Mouse (Mus musculus) liver (tissue): Measurements from ENCODE around the gene Panx2.

ENCODE experiments used
- DNase-seq: peaks from one replicate; pipeline ENCODE4 v3.0.0-alpha.2; 2020; ENCODE audit warnings: mixed read lengths

Gene Panx2

DNA sequence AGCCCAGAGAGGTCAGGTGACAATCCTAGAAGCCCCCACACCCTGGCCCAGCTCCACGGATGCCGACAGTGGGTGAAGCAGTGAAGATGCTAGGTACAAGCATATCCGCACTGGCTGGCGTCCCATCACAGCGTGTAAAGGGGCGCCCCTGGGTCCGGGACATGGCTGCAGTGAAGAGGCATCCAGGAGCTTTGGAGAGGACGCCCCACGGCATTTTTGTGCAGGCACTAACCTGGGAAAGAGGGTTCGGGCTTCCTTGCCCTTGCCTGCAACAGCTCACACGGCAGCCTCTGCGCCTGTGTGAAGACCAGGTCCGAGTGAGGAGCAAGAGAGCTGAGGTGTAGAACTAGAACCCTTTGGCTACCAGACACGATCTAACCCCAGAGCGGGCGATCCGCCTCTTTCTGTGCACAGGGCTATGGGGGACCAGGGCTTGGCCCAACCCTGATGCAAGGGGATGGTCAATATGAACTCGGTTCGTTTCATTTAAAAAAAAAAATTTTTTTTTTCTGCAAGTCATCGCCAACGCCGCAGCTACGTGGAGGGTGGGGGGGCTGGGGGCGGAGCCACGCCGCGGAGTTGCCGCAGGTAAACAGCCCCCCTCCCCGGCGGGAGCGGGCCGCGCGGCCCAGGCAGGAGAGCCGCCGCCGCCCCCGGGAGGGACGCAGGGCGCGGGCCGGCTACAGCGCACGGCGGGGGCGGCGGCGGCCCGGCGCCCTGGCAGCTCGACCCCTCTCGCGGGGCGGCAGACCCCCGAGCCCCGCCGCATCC lies at the start of gene Panx2:
Gene Panx2 (plus strand): TSS at position 574 of the 771 bp plus-strand sequence.
- DNase-seq = no peak

DNA sequence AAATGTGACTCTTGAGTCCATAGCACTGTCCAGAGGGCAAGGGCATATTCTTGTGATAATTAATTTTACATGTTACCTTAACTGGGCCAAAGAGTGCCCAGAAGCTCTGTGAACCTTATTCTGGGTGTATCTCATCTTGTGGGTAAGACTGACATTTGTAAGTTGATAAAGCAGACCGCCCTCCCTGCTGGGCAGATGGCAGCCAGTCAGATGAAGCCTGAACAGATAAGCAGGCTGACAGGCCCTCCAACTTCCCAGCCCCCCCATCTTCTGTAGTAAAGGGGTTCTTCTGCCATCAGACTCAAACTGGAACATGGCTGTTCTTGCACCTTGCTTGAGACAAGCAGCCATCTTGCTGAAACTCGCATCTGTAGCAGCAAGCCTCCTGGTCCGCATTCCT lies 42.8 kb upstream of the Panx2 start:
- DNase-seq = no peak

DNA sequence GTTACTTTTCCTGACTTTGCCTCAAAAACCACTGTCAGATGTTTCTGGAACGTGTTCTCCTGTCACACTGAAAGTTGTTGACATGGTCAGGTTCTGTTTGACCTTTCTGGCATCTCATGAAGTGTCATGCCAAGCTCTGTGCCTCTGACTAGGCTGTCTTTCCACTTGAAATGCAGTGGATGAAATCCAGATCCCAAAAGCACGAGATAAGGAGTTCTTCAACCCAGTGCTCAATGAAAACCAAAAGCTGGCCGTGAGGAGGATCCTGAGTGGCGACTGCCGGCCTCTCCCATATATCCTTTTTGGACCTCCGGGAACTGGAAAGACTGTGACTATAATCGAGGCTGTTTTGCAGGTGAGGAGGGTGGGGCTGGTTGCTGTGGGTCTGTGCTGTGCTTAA lies 39.4 kb upstream of the Panx2 start:
- no peak for DNase-seq

DNA sequence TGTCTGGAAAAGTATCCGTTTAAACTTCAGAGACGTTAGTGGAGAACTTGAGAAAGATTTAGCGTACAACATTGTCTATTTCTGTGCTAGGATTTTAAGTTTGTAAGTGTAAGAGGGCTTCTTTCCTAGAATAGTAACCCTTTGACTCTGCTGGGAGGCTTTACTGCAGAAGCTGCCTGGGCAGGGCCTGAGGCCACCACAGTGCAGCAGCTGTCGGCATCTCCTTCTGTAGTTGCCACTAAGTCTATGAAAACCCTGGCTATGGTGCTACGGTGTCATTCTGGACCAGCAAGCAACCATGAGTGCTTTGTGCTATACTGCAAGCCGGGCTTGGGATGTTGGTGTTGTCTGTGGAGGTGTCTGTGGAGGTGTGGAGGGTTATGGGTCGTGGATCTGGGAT lies 39.0 kb upstream of the Panx2 start:
- no peak for DNase-seq

DNA sequence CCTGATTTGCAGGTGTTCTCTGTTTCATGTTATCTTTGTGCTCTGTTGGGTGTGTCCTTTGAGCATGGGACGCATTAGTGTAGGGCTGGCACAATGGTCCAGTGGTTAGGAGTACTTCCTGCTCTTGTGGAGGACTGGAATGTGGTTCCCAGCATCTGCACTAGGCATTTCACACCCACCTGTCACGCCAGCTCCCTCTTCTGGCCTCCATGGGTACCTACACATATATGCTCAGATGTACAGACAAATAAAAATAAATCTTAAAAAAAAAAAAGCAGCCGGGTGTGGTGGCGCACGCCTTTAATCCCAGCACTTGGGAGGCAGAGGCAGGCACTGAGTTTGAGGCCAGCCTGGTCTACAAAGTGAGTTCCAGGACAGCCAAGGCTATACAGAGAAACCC lies 15.2 kb upstream of the Panx2 start:
- DNase-seq = no peak

DNA sequence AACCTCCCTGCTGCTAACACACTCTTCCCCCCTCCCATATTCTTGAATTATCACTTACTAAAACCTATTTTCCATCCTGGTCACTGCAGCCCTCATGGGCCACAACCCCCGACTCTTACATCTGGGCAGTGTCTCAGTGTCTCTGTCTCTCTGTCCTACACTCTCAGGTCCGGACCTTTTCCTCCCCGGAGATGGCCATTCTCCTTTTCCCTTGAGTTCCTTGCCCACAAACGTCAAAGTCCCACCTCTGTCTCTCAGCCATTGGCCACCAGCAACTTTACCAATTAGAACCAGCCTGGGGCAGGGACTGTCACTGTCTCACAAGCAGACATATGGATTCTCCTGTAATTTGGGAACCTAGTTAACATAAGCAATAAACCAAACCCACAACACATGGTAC lies 13.2 kb upstream of the Panx2 start:
- no peak for DNase-seq

DNA sequence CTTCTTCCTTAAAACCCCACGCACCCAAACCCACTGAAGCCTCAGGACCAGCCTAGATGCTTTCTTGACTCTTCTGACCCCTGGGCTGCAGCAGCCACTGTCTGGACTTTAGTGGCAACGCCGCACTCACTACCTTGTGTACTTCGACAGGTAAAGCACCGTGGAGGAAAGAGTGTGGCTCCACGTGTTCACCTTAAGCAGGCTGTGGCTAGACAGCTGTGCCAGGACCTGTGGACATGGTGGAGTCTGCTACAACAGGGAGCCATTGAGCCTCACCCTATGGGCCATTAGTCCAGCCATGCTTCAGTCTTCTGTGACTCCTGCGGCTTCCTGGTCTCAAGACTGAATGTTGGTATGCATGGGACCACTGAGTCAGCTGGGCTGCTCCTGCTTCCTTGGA lies 4.9 kb upstream of the Panx2 start:
- no peak for DNase-seq

DNA sequence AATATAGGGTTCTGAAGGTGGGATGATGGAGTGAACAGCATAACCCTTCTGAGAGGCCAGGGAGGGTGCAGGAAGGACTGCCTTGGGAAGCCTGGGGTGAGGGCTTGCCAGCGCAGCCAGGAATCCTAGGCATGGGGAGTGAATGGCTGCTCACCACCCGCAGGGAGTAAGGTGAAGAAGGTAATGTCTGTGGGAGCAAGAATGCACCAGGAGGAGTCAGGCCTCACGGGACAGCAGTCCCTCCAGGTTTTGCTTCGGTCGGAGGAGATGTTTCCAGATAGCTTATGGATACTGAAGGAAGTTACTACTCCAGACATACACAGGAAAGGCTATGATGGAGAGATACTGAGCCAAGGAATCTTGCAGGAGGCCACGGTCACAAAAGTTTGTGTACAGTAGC lies 798 bp upstream of the Panx2 start:
- no peak for DNase-seq

DNA sequence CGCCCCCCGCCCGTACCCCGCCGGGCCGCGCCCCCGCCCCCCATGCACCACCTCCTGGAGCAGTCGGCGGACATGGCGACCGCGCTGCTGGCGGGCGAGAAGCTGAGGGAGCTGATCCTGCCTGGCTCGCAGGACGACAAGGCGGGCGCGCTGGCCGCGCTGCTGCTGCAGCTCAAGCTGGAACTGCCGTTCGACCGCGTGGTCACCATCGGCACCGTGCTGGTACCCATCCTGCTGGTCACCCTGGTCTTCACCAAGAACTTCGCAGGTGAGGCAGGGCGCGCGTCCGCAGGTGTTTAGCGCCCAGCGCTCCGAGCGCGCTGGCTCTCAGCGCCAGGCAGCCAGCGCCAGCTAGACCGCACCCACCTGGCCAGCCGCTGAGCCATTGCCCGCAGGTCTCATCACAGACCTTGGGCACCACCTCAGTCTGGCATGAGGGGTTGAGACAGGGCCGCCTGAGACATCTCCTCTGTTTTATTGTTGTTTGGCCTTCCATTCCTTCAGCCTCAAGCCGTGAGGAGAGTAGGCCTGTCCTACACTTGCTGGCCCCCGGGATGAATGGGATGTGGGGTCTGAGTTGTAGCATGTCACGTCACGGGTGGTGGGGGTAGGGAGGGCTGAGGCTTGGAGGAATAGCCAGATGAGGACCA lies 623 bp downstream of the Panx2 start:
- DNase-seq = no peak

DNA sequence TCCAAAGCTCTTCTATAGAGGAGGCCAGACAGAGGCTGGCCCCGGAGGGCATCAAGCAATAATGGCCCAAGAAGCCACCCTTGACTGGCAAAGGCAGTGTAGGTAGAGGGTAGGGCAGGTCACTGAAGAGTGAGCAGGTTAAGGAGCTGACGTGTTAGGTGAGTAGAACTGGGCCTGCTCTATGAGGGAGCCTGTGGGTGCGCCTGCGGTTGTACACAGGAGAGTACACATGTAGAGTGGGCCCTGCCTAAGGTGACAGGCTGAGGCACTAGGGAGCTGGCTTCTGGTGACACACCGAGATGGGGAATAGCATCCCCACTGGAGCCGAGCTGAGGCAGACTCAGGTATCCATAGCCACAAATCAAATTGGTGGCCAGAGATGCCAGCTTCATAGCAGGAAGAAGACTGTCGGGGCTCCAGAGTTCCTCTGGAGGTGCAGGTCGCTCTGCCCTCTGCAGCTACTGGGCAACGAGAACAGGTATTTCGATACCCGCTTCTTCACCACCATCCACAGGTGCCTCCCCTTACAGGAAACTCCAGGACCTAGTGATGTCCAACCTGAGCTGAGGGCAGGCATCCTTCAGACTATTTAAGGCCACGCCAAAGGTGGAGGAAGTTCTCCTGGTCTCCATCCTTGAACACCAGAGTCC lies 1.4 kb downstream of the Panx2 start:
- no peak for DNase-seq

DNA sequence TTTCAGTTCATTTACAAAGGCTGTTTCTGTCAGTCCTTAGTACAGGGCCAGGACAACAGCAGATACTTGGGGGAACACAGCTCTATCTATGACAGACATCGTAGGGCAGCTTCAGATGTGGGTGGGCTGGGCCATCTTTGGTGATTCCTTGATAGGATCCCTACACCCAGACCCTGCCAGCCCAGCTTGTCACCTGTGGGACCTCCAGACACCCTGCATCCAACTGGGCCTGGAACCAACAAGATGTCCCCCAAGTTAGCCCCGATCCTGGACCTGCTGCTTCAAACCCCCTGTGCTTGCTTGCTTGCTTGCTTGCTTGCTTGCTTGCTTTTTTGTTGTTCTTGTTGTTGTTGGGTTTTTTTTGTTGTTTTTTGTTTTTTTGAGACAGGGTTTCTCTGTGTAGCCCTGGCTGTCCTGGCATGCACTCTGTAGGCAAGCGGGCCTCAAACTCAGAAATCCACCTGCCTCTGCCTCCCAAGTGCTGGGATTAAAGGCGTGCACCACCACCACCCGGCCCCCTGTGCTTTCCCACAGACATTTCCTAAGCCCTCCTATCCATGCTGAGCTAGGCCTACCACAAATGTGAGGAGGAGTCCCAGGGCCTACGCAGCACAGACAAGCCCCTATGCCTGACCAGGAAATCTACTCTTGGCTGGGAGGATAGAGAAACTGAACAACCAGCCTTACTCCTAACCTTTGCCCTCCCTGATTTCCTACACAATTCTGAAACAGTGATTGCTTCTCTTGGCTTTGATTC lies 2.4 kb downstream of the Panx2 start:
- no peak for DNase-seq

DNA sequence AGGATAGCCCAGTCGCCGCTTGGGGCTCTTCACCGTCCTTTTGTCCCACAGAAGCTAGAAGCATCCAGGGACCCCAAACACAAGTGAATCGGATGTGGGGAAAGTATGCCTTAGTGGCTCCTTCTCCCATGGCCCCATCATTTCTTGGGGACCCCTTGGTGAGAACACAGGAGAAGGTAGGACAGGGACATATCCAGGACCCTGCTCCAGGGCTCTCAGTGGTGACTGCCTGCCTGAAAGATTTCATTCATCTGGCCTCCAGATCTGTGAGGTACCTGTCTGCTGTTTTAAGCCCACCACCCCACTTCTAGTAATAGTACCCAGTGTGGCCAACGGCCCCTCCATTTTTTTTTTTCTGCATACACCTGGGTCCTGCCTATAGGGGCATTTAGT lies 3.0 kb downstream of the Panx2 start:
- DNase-seq = no peak

DNA sequence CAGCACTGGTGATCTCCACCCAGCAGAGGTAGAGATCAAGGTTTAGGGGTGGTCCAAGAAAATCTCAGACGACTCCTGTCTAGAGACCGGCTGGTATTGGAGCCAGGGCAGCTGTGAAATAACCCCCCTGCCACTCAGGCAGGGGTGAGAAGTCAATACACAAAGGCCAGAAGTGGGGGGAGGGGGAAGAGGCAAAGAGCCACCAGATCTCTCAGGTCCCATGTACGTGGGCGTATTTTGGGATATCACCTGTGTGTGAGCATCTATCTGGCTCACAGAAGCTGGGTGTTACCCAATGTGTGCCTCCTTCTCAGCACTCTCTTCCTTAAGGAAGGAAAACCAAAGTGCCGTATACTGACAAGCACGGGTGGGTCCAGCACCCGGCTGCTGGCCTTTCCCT lies 3.5 kb downstream of the Panx2 start:
- no peak for DNase-seq

DNA sequence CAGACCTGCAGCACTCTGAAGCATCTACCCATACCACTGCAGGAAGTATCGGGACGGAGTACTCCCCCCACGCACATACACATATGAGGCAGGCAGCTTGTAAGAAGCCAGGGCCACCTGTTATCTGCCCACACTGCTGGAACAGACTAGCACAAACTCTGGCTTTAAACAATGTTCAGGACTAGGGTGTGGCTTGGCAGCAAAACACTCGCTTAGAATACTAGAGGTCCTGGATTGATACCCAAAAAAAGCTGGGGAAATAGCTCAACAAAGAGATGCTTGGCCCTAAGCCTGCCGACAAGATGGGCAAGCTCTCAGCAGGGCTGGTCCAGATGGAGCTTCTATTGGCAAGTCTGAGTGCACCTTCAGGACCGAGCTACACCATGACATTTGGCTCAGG lies 4.0 kb downstream of the Panx2 start:
- no peak for DNase-seq

DNA sequence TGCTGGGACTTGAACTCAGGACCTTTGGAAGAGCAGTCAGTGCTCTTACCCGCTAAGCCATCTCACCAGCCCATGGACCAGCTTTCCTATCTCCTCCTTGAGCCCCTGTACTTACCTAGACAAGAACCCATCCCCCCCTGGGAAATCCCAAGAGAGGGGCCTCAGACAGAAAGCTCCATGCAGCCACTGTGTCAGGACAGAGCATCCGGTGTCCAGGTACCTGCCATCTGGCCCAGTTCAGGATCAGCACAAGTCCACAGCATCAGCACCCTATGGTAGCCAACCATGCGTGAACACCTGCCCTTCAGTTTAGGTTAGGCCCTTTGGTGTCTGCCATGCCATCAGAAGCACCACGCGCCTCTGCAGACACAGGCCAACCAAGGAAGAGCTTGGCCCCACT lies 5.4 kb downstream of the Panx2 start:
- no peak for DNase-seq

DNA sequence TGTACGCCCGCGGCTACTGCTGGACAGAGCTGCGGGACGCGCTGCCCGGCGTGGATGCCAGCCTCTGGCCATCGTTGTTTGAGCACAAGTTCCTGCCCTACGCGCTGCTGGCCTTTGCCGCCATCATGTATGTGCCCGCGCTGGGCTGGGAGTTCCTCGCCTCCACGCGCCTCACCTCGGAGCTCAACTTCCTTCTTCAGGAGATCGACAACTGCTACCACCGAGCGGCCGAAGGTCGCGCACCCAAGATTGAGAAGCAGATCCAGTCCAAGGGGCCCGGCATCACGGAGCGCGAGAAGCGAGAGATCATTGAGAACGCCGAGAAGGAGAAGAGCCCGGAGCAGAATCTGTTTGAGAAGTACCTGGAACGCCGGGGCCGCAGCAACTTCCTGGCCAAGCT lies 8.1 kb downstream of the Panx2 start:
- DNase-seq = no peak

DNA sequence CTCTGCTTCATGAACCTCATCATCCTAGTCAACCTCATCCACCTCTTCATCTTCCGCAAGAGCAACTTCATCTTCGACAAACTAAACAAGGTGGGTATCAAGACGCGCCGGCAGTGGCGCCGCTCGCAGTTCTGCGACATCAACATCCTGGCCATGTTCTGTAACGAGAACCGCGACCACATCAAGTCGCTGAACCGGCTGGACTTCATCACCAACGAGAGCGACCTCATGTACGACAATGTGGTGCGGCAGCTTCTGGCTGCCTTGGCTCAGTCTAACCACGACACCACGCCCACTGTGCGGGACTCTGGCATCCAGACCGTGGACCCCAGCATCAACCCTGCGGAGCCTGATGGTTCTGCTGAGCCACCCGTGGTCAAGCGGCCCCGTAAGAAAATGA lies 8.7 kb downstream of the Panx2 start:
- DNase-seq = no peak

DNA sequence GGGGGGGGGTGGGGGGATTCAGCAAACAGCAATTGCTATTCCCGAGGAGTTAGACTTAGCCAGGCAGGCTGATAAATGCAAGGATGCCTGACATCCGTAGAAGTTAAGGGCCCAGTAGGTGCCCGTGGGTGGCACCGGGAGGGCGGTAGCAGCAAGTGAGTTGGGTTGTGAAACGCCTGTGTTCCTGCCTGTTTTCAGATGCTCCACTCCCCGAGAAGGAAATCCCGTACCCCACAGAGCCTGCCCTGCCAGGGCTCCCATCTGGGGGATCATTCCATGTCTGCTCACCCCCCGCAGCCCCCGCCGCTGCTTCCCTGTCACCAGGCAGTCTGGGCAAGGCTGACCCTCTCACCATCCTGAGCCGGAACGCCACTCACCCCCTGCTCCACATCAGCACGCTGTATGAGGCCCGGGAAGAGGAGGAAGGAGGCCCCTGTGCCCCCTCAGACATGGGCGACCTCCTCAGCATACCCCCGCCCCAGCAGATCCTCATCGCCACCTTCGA lies 9.9 kb downstream of the Panx2 start:
- DNase-seq = no peak

DNA sequence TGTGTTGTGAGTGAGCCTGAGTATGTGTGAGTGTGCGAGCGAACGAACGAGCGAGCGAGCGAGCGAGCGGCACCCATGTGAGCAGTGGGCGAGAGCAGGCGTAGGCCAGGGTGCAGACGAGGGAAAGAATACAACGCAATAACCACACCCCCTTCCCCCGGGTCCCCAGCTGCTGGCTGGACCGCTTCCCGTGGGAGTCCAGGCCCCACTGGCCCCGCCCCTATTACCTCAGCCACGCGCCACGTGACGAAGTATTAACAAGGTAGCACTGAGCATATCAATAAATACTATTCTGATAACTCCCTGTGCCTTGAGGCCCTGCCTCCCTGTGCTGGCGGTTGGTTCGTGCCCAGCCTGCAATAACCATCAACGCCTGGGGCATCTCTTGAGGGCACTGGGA lies 11.1 kb downstream of the Panx2 start:
- no peak for DNase-seq

DNA sequence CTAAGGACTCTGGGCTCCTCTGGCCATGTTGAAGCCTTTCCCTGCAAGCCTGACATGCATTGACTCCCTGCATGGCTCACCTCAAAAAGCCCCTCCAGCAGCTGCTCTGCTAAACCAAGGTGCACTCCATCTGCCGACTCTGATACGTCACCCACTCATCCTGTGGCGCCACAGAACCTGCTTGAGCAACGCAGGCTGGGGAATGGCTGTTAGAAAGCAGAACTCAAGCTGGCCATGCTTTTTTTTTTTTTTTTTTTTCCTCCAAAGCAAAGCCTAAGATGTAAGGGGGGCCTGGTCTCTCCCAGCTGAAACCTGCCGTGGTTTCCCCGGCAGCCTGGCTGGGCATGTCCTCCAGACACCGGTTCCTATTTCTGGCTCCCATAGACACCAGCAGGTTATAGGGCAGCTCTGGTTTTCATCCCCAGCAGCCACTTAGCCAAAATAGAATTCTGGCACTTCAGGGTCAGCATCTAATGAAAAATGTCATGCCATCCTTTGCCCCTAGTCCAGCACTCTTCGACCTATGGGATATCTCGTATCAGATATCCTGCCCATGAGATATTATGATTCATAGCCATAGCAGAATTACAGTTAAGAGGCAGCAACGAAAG lies 14.6 kb downstream of the Panx2 start:
- DNase-seq = no peak

DNA sequence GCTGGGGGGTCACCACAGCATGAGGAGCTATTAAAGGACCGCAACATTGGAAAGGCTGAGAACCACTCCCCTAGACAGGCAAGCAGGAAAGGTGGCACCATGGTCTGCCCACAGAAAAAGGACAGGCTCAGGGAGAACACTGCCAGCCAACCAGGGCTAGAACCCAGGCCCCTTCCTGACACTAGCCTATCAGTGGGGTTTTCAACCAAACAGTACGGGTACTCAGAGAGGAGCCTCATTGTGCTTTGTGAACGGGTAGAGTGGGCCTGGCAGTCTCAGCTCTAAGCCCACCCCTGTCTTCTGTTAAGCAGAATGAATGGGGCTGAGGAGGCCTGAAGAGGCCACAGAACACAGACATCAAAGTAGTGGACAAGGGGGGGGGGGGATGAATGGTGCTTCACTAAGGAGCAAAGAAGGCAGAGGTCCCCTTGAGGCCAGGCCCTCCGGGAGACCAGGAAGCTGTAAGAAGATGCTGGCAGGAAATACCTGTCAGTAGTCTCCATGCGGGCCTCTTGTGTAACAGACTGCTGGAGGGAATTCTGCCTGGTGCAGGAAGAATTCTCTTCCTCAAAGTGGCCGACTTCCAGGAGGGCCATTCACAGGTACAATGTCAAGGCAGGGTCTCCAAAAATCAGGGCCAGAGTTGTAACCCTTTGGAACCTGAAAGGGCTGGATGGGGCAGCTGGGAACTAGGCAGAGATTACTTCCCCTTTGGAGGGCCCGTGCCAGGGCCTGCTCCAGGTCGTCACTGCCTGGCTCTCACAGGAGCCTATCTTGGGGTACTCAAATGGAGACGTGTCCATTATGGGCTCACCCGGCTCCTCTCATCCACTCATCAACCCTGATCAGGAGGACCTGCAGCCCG lies 15.3 kb downstream of the Panx2 start, which contains the start of gene Trabd:
Gene Trabd (plus strand): TSS at position 512 of the 865 bp plus-strand sequence.
- no peak for DNase-seq
